Mouse (Mus musculus): Measurements from ENCODE around the gene Cbfa2t2. TPM values are rescaled to one million over a fixed set of nuclear protein-coding genes. Genes with fewer than 3 reads are reported as not detected.

The Cbfa2t2 gene
- polyA plus RNA-seq, 1 experiment from 2014 or later: 6.0 TPM

DNA sequence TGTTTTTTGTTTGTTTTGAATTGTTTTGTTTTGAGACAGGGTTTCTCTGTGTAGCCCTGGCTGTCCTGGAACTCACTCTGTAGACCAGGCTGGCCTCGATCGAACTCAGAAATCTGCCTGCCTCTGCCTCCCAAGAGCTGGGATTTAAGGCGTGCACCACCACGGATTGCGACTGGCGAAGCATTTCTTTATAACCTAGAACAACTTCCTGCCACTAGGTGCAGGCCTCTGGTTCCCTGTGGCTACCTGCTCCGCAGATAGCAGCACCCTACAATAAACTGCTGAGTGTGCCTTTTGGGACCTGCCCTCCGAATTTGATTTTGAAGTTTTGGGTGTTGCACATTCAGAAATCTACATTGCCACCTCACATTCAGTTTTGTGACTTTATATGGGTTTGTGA, 11.5 kb downstream of the Cbfa2t2 start:
- Histone ChIP-seq H3K9me3 (ENCODE audit: low read length) (no peaks in the 10 kb centered on the region), H3K27ac (ENCODE audit: low read depth) (no peak overlapping the region), H3K4me1 (ENCODE audit: insufficient read depth) (no peaks in the 10 kb centered on the region), H3K4me3 (ENCODE audit: low read depth, low read length) (no peak overlapping the region), H3K9ac (replicated peaks) (no peak overlapping the region), H3K36me3 (replicated peaks; ENCODE audit: insufficient read depth, low read length) (no peaks in the 10 kb centered on the region), H3K27me3 (ENCODE audit: insufficient read depth, low read length) (no peaks in the 10 kb centered on the region), H3K4me2 (ENCODE audit: low read depth, low read length) (no peak overlapping the region)
- TF ChIP-seq EP300 (IDR thresholded peaks at IDR 0.05; ENCODE audit: low read depth) (no peak), CTCF (IDR thresholded peaks at IDR 0.05; ENCODE audit: low read depth) (no peak)
- DNase-seq: no peak
- ATAC-seq: no peak
- 90% methylated on average over 8 of the region's 8 CpGs for WGBS (ENCODE audit: insufficient replicate concordance)

DNA sequence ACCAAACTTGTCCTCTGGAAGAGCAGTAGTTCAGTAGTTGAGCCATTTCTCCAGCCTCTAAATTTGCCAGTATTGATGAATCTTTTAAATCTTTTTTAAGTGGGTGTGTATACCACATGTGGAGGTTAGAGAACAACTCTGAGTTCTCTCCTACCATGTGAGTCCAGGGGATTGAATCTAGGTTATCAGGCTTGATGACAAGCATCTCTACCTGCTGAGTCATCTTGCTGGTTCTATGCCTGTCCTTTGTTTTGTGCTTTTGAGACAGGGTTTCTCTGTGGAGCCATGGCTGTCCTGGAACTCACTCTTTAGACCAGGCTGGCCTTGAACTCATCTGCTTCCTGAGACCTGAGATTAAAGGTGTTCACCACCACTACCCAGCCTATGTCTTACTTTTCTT, 12.4 kb downstream of the Cbfa2t2 start:
- Histone ChIP-seq H3K4me2 (ENCODE audit: low read depth, low read length) (no peak overlapping the region), H3K4me1 (ENCODE audit: insufficient read depth) (no peaks in the 10 kb centered on the region), H3K9ac (replicated peaks) (no peak overlapping the region), H3K4me3 (ENCODE audit: low read depth, low read length) (no peak overlapping the region), H3K27ac (ENCODE audit: low read depth) (no peak overlapping the region), H3K27me3 (ENCODE audit: insufficient read depth, low read length) (no peaks in the 10 kb centered on the region), H3K9me3 (ENCODE audit: low read length) (no peaks in the 10 kb centered on the region), H3K36me3 (replicated peaks; ENCODE audit: insufficient read depth, low read length) (no peaks in the 10 kb centered on the region)
- TF ChIP-seq CTCF (IDR thresholded peaks at IDR 0.05; ENCODE audit: low read depth) (no peak), EP300 (IDR thresholded peaks at IDR 0.05; ENCODE audit: low read depth) (no peak)
- DNase-seq (no peak), ATAC-seq (no peak)

DNA sequence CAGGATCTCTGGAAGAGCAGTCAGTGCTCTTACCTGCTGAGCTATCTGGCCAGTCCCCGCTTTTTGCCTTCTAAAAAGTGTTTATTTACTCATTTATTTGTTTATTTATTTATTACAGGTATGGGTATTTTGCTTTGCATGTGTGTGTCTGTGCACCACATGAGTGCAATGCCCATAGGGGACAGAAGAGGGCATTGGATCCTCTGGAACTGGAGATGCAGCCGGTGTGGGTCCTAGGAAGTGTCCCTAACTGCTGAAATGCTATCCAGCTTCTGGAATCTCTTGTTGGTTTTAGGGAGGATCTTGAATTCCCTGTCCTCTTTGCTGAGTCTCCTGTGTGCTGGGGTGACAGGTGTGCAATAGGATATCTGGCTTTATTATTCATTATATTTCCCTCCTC, 16.7 kb downstream of the Cbfa2t2 start:
- peaks cover 11% of the 10 kb centered on the region; the same call in 1 of the 2 replicates for H3K4me1 ChIP-seq (ENCODE audit: insufficient read depth)
- DNase-seq (no peak), ATAC-seq (no peak)
- no peaks in the 10 kb centered on the region for H3K36me3 ChIP-seq (replicated peaks; ENCODE audit: insufficient read depth, low read length)
- no peak overlapping the region for H3K4me3 ChIP-seq (ENCODE audit: low read depth, low read length)
- no peaks in the 10 kb centered on the region for H3K9me3 ChIP-seq (ENCODE audit: low read length)
- no peak overlapping the region for H3K27ac ChIP-seq (ENCODE audit: low read depth)
- no peak for TF ChIP-seq EP300 (IDR thresholded peaks at IDR 0.05; ENCODE audit: low read depth)
- TF ChIP-seq CTCF (IDR thresholded peaks at IDR 0.05; ENCODE audit: low read depth): peak; percentile 39
- H3K9ac ChIP-seq (replicated peaks): no peak overlapping the region
- H3K4me2 ChIP-seq (ENCODE audit: low read depth, low read length): no peak overlapping the region
- 86% methylated on average over 2 of the region's 2 CpGs for WGBS (ENCODE audit: insufficient replicate concordance)
- no peaks in the 10 kb centered on the region for H3K27me3 ChIP-seq (ENCODE audit: insufficient read depth, low read length)

DNA sequence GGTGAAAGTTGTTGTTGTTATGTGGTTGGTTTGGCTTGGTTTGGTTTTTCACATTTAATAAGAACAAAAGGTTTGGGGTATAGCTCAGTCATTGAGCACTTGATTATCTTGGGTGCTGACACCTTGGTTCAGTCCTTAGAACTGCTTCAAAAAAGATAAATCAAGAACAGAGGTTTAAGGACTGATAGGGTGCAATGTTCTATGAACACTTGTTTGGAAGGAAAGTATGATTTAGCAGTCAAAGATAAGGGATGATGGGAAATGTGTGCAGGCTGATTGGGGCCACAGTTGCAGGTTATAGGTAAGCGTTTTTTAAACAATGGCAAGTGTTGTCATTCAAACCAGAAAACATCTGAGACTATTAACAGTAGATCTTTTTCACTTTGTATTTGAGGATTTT, 17.8 kb downstream of the Cbfa2t2 start:
- H3K36me3 ChIP-seq (replicated peaks; ENCODE audit: insufficient read depth, low read length): no peaks in the 10 kb centered on the region
- TF ChIP-seq CTCF (IDR thresholded peaks at IDR 0.05; ENCODE audit: low read depth) (no peak), EP300 (IDR thresholded peaks at IDR 0.05; ENCODE audit: low read depth) (peak; percentile 88)
- no peak overlapping the region for H3K4me2 ChIP-seq (ENCODE audit: low read depth, low read length)
- no peak overlapping the region for H3K27ac ChIP-seq (ENCODE audit: low read depth)
- peaks cover 11% of the 10 kb centered on the region; the same call in 1 of the 2 replicates for H3K4me1 ChIP-seq (ENCODE audit: insufficient read depth)
- H3K9ac ChIP-seq (replicated peaks): no peak overlapping the region
- no peaks in the 10 kb centered on the region for H3K27me3 ChIP-seq (ENCODE audit: insufficient read depth, low read length)
- DNase-seq (no peak), ATAC-seq (peak; percentile 21; the same call in 1 of the 2 replicates)
- no peaks in the 10 kb centered on the region for H3K9me3 ChIP-seq (ENCODE audit: low read length)
- 30% methylated on average over 1 of the region's 1 CpGs for WGBS (ENCODE audit: insufficient replicate concordance)
- no peak overlapping the region for H3K4me3 ChIP-seq (ENCODE audit: low read depth, low read length)

DNA sequence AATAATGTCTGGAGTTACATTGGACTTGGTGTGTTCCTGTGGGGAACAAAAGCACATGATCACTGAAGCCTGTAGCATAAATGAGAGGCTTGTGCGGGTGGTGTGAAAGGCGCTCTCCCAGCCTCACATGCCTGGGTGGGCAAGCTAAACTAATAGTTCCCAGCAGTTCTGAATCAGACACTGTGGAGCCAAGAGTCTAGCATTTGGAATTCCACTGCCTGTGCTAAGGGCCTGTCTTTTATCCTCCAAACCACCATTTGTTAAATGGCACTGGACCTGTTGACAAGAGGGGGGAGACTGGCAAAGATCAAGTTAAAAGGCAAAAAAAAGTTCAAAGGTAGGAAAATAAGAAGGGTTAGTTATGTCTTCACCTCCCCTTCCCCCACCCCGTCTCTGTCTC, 18.3 kb downstream of the Cbfa2t2 start:
- 71% methylated on average over 3 of the region's 3 CpGs for WGBS (ENCODE audit: insufficient replicate concordance)
- no peak for ATAC-seq
- Histone ChIP-seq H3K9ac (replicated peaks) (no peak overlapping the region), H3K4me3 (ENCODE audit: low read depth, low read length) (no peak overlapping the region), H3K27me3 (ENCODE audit: insufficient read depth, low read length) (no peaks in the 10 kb centered on the region), H3K4me2 (ENCODE audit: low read depth, low read length) (no peak overlapping the region), H3K27ac (ENCODE audit: low read depth) (no peak overlapping the region), H3K36me3 (replicated peaks; ENCODE audit: insufficient read depth, low read length) (no peaks in the 10 kb centered on the region), H3K4me1 (ENCODE audit: insufficient read depth) (peaks cover 12% of the 10 kb centered on the region; the same call in 1 of the 2 replicates), H3K9me3 (ENCODE audit: low read length) (no peaks in the 10 kb centered on the region)
- DNase-seq: no peak
- no peak for TF ChIP-seq CTCF (IDR thresholded peaks at IDR 0.05; ENCODE audit: low read depth)
- no peak for TF ChIP-seq EP300 (IDR thresholded peaks at IDR 0.05; ENCODE audit: low read depth)

DNA sequence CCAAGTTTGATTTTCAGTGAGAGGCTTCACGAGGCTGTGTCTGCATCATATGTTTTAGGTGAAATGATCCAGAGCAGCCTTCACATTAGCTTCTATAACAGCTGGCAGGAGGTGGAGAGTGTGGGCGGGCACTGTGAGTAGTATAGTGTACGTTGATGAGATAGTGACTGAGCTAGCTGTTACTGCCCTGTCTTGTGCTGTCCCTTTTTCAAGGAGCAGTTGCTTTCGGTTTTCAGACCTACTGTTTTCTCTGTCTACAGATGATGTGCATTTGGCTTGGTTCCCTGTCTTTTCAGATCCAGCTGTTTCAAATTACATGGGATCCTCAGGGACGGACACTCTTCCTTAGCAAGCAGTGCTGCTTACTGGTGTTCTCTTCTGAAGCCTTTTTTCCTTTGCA, 19.5 kb downstream of the Cbfa2t2 start:
- H3K4me1 ChIP-seq (ENCODE audit: insufficient read depth): peaks cover 13% of the 10 kb centered on the region; the same call in 1 of the 2 replicates
- DNase-seq (no peak), ATAC-seq (no peak)
- no peak for TF ChIP-seq EP300 (IDR thresholded peaks at IDR 0.05; ENCODE audit: low read depth)
- no peak for TF ChIP-seq CTCF (IDR thresholded peaks at IDR 0.05; ENCODE audit: low read depth)
- H3K9ac ChIP-seq (replicated peaks): no peak overlapping the region
- H3K27ac ChIP-seq (ENCODE audit: low read depth): no peak overlapping the region
- H3K4me3 ChIP-seq (ENCODE audit: low read depth, low read length): no peak overlapping the region
- H3K27me3 ChIP-seq (ENCODE audit: insufficient read depth, low read length): no peaks in the 10 kb centered on the region
- peak overlapping the region; percentile 14; the same call in 1 of the 2 replicates for H3K4me2 ChIP-seq (ENCODE audit: low read depth, low read length)
- WGBS (ENCODE audit: insufficient replicate concordance): 41% methylated on average over 5 of the region's 5 CpGs
- H3K36me3 ChIP-seq (replicated peaks; ENCODE audit: insufficient read depth, low read length): no peaks in the 10 kb centered on the region
- H3K9me3 ChIP-seq (ENCODE audit: low read length): no peaks in the 10 kb centered on the region

DNA sequence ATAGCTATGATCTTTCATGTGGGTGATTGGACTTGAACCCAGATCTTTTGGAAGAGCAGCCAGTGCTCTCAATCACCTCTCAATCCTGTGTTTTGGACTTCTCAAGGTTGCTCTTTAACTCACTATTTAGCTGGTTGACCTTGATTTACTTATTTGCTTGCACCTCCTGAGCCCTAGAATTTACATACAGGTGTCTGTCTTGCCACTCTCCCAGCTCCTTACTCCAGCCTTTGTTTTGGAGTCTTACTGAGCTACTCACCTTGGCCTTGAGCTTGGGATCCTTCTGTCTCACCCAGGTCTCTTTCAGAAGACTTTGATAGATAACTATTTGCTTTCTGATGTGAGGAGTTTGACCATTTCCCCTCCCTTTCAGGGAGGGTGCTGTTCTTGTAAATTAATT, 20.3 kb downstream of the Cbfa2t2 start:
- Histone ChIP-seq H3K4me2 (ENCODE audit: low read depth, low read length) (no peak overlapping the region), H3K9me3 (ENCODE audit: low read length) (no peaks in the 10 kb centered on the region), H3K36me3 (replicated peaks; ENCODE audit: insufficient read depth, low read length) (no peaks in the 10 kb centered on the region), H3K27me3 (ENCODE audit: insufficient read depth, low read length) (no peaks in the 10 kb centered on the region), H3K27ac (ENCODE audit: low read depth) (no peak overlapping the region), H3K4me1 (ENCODE audit: insufficient read depth) (peaks cover 13% of the 10 kb centered on the region; the same call in 1 of the 2 replicates), H3K9ac (replicated peaks) (no peak overlapping the region), H3K4me3 (ENCODE audit: low read depth, low read length) (no peak overlapping the region)
- TF ChIP-seq EP300 (IDR thresholded peaks at IDR 0.05; ENCODE audit: low read depth): no peak
- no peak for ATAC-seq
- no peak for DNase-seq

Measured in liver, postnatal 0 days (tissue).